9 mouse cellular contexts compared by ENCODE assay signal in the genomic region with DNA sequence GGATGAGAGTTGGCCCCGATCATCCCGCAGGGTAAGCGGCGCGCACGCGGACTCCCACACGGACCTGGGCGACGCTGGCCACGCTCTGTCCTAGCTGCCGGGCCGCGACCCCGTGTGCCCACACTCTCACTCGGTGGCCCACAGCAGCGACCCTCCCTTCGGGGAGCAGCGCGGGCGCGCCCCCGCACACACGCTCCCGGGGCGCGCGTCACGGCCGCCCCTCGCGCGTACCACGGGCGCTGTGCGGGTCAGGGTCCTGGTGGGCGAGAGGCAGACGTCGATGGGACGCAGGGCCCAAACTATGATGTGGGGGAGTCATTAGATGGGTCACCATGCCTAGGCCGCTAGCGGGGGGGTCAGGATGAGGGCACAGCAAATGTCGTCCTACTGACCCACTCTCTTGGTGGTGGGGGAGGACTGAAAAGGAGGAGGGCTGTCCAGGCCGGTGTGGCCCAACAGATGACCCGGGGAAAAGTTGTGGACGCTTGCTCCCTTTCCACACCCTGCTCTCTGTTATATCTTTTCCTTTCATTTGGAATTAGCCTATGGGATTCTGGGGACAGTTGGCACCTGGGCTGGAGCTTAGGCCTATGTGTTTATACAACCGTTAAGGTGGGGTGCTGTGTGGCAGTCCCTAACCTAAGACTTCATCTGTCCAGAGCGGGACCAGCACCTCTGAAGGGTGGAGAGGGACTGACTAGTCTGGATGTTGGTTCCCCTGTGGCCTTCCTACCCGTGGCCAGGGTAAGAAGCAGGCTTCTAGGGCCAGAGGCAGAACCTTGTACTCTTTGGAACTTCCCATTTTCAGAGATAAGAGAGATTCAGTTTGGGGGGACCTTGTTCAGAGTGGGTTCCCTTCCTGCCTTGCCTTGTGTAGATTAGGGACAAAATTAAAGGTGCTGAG. TPM values are rescaled to one million over a fixed set of nuclear protein-coding genes. Genes with fewer than 3 reads are reported as not detected.
DNase-seq lines count a peak whose midpoint lies in the region; ATAC-seq and TF ChIP-seq lines count a peak whose summit lies in the region.
"Had no signal": no experiment of that assay in that cellular context is flagged by ENCODE, and none has a peak within 500 bp of the region (broad histone marks: within the 10 kb centered on the region; RNA-seq: fewer than 3 reads in every experiment).

No protein-coding gene starts in this region.

- no peak for TF ChIP-seq CTCF in cerebellum, adult 2 months (IDR thresholded peaks at IDR 0.05; ENCODE audit: borderline replicate concordance, insufficient read depth, low read depth, low read length)

- H3K27me3 ChIP-seq in cerebellum, adult 2 months (ENCODE audit: control insufficient read depth, insufficient read depth, low read length) = no peaks in the 10 kb centered on the region
- H3K27me3 ChIP-seq in heart, embryonic 15.5 days = no peaks in the 10 kb centered on the region; the same call in 1 of the 2 replicates
- 0 out of 2 replicates have a peak, but pooled peaks cover 4% of the 10 kb centered on the region for H3K27me3 ChIP-seq in liver, embryonic 12.5 days (replicated peaks)
- H3K27me3 ChIP-seq in neural tube, embryonic 15.5 days (replicated peaks) = no peaks in the 10 kb centered on the region

- ATAC-seq in heart, embryonic 15.5 days (replicated peaks; ENCODE audit: insufficient number of reproducible peaks, insufficient read depth, low FRiP score, low read depth) = peak; percentile 28
- ATAC-seq in liver, embryonic 12.5 days = peak; percentile 16
- ATAC-seq in neural tube, embryonic 15.5 days (ENCODE audit: low FRiP score) = peak; percentile 55

- H3K9ac ChIP-seq in heart, embryonic 15.5 days = peak overlapping the region; percentile 91
- H3K9ac ChIP-seq in liver, embryonic 12.5 days = peak overlapping the region; percentile 97
- peak overlapping the region; percentile 96 for H3K9ac ChIP-seq in neural tube, embryonic 15.5 days (replicated peaks)

- H3K4me1 ChIP-seq in cerebellum, adult 2 months (ENCODE audit: control insufficient read depth, insufficient read depth, low read length) = peaks cover 36% of the 10 kb centered on the region
- peaks cover 59% of the 10 kb centered on the region for H3K4me1 ChIP-seq in heart, embryonic 15.5 days (replicated peaks)
- peaks cover 94% of the 10 kb centered on the region for H3K4me1 ChIP-seq in liver, embryonic 12.5 days
- H3K4me1 ChIP-seq in neural tube, embryonic 15.5 days = peaks cover 58% of the 10 kb centered on the region

- H3K9me3 ChIP-seq in heart, embryonic 15.5 days (replicated peaks) = no peaks in the 10 kb centered on the region
- no peaks in the 10 kb centered on the region for H3K9me3 ChIP-seq in liver, embryonic 12.5 days (replicated peaks)
- no peaks in the 10 kb centered on the region for H3K9me3 ChIP-seq in neural tube, embryonic 15.5 days (replicated peaks)

- peak overlapping the region; percentile 76 for H3K4me3 ChIP-seq in cerebellum, adult 2 months (replicated peaks; ENCODE audit: insufficient read depth, low read depth, low read length)
- peak overlapping the region; percentile 94 for H3K4me3 ChIP-seq in heart, embryonic 15.5 days
- peak overlapping the region; percentile 90 for H3K4me3 ChIP-seq in liver, embryonic 12.5 days
- H3K4me3 ChIP-seq in neural tube, embryonic 15.5 days (replicated peaks) = peak overlapping the region; percentile 84

- peak; percentile 41 for DNase-seq in adrenal gland, postnatal 10 days
- no peak for DNase-seq in adrenal gland, postnatal 4 days (ENCODE audit: low spot score in 2 of 2)
- peak; percentile 56 for DNase-seq in 3134 (ENCODE audit: extremely low read depth, insufficient read length, low spot score)
- DNase-seq in cerebellum, adult 2 months = peak; percentile 60 to 68
- no peak for DNase-seq in left cerebral cortex, adult 8-10 months (ENCODE audit: low spot score in 2 of 2)

- H3K4me2 ChIP-seq in heart, embryonic 15.5 days = peak overlapping the region; percentile 92
- peak overlapping the region; percentile 97 for H3K4me2 ChIP-seq in liver, embryonic 12.5 days
- H3K4me2 ChIP-seq in neural tube, embryonic 15.5 days = peak overlapping the region; percentile 74

- H3K36me3 ChIP-seq in heart, embryonic 15.5 days = no peaks in the 10 kb centered on the region
- H3K36me3 ChIP-seq in liver, embryonic 12.5 days = no peaks in the 10 kb centered on the region; the same call in 1 of the 2 replicates
- H3K36me3 ChIP-seq in neural tube, embryonic 15.5 days = no peaks in the 10 kb centered on the region

- peak overlapping the region; percentile 87 for H3K27ac ChIP-seq in cerebellum, adult 2 months (ENCODE audit: insufficient read depth, low read length)
- peak overlapping the region; percentile 86 for H3K27ac ChIP-seq in heart, embryonic 15.5 days
- peak overlapping the region; percentile 92 for H3K27ac ChIP-seq in liver, embryonic 12.5 days
- peak overlapping the region; percentile 96 for H3K27ac ChIP-seq in neural tube, embryonic 15.5 days (replicated peaks)

- WGBS in cerebellum, adult 2 months = 2% methylated on average over 45 of the region's 49 CpGs
- WGBS in heart, embryonic 15.5 days = 1% methylated on average over 49 of the region's 49 CpGs
- WGBS in liver, embryonic 12.5 days (ENCODE audit: insufficient replicate concordance) = 1% methylated on average over 49 of the region's 49 CpGs
- WGBS in neural tube, embryonic 15.5 days = 2% methylated on average over 49 of the region's 49 CpGs

- no peak for TF ChIP-seq POLR2A in cerebellum, adult 2 months (IDR thresholded peaks at IDR 0.05; ENCODE audit: borderline replicate concordance, insufficient read depth, low read length)

RNA-seq across cellular contexts. Expression of a gene that starts 1.7 kb away (rescaled TPM):
- 10 to 100 TPM; 13.9 to 22.1 TPM for total RNA-seq in adrenal gland, postnatal 10 days (2021)
- total RNA-seq in adrenal gland, postnatal 4 days (2021) = 10 to 100 TPM; 22.9 to 23.1 TPM
- polyA plus RNA-seq in cerebellum, adult 2 months (2012; rRNA removed) = 36.0 and 40.4 TPM in 2 replicates
- polyA plus RNA-seq in heart, embryonic 15.5 days (2015; fragmentation: Nextera tagmentation; extraction: Ambion mirVana) = 16.9 and 19.5 TPM in 2 replicates
- 14.4 and 15.1 TPM in 2 replicates for polyA plus RNA-seq in liver, embryonic 12.5 days (2016; fragmentation: Nextera tagmentation; extraction: Ambion mirVana)
- 25.4 and 25.8 TPM in 2 replicates for polyA plus RNA-seq in neural tube, embryonic 15.5 days (2015; fragmentation: Nextera tagmentation; extraction: Ambion mirVana)
- total RNA-seq in left cerebral cortex, adult 8-10 months (2022) = 10 to 100 TPM; 31.1 to 39.9 (median 34.5) TPM

RNA-seq across cellular contexts. Expression of a gene that starts 25.6 kb away (rescaled TPM):
- total RNA-seq in adrenal gland, postnatal 10 days (2021) = 1 to 10 TPM; 4.4 to 6.5 TPM
- total RNA-seq in adrenal gland, postnatal 4 days (2021) = 10 to 100 TPM; 11.0 to 14.8 TPM
- 0.49 and 0.60 TPM in 2 replicates for polyA plus RNA-seq in cerebellum, adult 2 months (2012; rRNA removed)
- 1.1 and 2.1 TPM in 2 replicates for polyA plus RNA-seq in heart, embryonic 15.5 days (2015; fragmentation: Nextera tagmentation; extraction: Ambion mirVana)
- polyA plus RNA-seq in liver, embryonic 12.5 days (2016; fragmentation: Nextera tagmentation; extraction: Ambion mirVana) = 0.11 and 0.25 TPM in 2 replicates
- 0.88 and 1.4 TPM in 2 replicates for polyA plus RNA-seq in neural tube, embryonic 15.5 days (2015; fragmentation: Nextera tagmentation; extraction: Ambion mirVana)
- 1 to 10 TPM; 5.5 to 6.9 (median 6.2) TPM for total RNA-seq in left cerebral cortex, adult 8-10 months (2022)
- total RNA-seq: CH12.LX had no signal

Comparison
In these comparisons a context has a peak if more than half of its experiments do, and no peak if none do; other contexts are left out.
1. DNase-seq: peak in adrenal gland, postnatal 10 days (single experiment), 3134 (single experiment) and cerebellum, adult 2 months (2 of 2); none in adrenal gland, postnatal 4 days (0 of 2) and left cerebral cortex, adult 8-10 months (0 of 2).
2. Peak in every context shown above with its lines, with median percentiles within 50 percentile points of each other: H3K27ac ChIP-seq, H3K4me3 ChIP-seq, ATAC-seq, H3K4me2 ChIP-seq and H3K9ac ChIP-seq.